Mouse (Mus musculus) hindbrain, embryonic 15.5 days (tissue): Measurements from ENCODE around the gene Baz2a. TPM values are rescaled to one million over a fixed set of nuclear protein-coding genes. Genes with fewer than 3 reads are reported as not detected.

Experiments
- ATAC-seq: fragments of 200-750 bp; cut with Nextera tagmentation; 2 replicates; pipeline ENCODE4 v1.8.0; 2017; ENCODE audit warnings: low read depth, moderate number of reproducible peaks, moderate TSS enrichment; ENCODE audit not compliant: low FRiP score
- H3K27ac ChIP-seq: fragments of 300-500 bp; sonication (generic); replicated peaks from 2 replicates; pipeline ENCODE4 v1.5.1; 2015; ENCODE audit warnings: mild to moderate bottlenecking, inconsistent platforms
- H3K27me3 ChIP-seq: fragments of 300-500 bp; sonication (generic); 2 replicates; pipeline ENCODE4 v1.6.1; 2015; ENCODE audit warnings: control low read depth, inconsistent platforms
- H3K36me3 ChIP-seq: fragments of 300-500 bp; sonication (generic); 2 replicates; pipeline ENCODE4 v1.6.1; 2015; ENCODE audit warnings: control low read depth, inconsistent platforms
- H3K4me1 ChIP-seq: fragments of 300-500 bp; sonication (generic); replicated peaks from 2 replicates; pipeline ENCODE4 v1.6.1; 2015; ENCODE audit warnings: control low read depth, inconsistent platforms
- H3K4me2 ChIP-seq: fragments of 300-500 bp; sonication (generic); 2 replicates; pipeline ENCODE4 v1.6.1; 2015; ENCODE audit warnings: moderate library complexity, mild to moderate bottlenecking, inconsistent platforms
- H3K4me3 ChIP-seq: fragments of 300-500 bp; sonication (generic); 2 replicates; pipeline ENCODE4 v1.5.1; 2015; ENCODE audit warnings: mild to moderate bottlenecking, inconsistent platforms
- H3K9ac ChIP-seq: fragments of 300-500 bp; sonication (generic); 2 replicates; pipeline ENCODE4 v1.6.1; 2015; ENCODE audit warnings: inconsistent platforms
- H3K9me3 ChIP-seq: fragments of 300-500 bp; sonication (generic); 2 replicates; pipeline ENCODE4 v1.6.1; 2016; ENCODE audit warnings: control low read depth, inconsistent platforms
- WGBS: fragments of 180-500 bp; shearing (Covaris S2); methylation state at CpG from one replicate; pipeline ENCODE4 v1.1.7; 2015; 5-methylcytosine and 5-hydroxymethylcytosine counted together
- polyA plus RNA-seq: library from polyadenylated mRNA; unstranded; fragments of >200 nt; fragmentation: Nextera tagmentation; extraction: Ambion mirVana; gene quantifications from 2 replicates; pipeline ENCODE4 v1.2.1, GENCODE M21; 2015

Gene Baz2a
- polyA plus RNA-seq, 1 experiment from 2014 or later, result 8.3 TPM

DNA sequence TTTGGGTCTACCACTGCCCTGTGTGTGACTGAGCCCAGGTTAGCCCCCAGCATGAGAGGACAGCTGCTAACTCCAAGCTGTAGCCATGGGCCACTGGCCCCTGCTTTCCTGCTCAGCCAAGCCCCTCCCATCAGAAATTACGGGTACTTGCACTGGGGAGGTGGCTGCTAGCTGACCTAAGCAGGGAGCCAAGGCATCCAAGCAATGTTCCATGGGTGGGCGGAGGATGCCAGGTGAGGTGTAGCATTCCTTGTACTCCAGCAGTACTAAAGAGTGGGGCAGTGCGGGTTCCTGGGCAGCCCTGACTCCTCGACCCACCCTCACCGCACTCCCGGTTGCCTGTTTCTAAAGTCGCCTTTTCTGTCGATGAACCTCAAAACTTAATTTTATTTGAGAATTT, 36.8 kb downstream of the Baz2a start:
- 90% methylated on average over 8 of the region's 8 CpGs for WGBS
- Histone ChIP-seq H3K9me3 (no peaks in the 10 kb centered on the region), H3K36me3 (peaks cover 56% of the 10 kb centered on the region), H3K4me3 (no peak overlapping the region), H3K27ac (no peak overlapping the region), H3K4me2 (no peak overlapping the region), H3K4me1 (0 out of 2 replicates have a peak, but pooled peaks cover 3% of the 10 kb centered on the region), H3K27me3 (no peaks in the 10 kb centered on the region), H3K9ac (no peak overlapping the region)
- no peak for ATAC-seq

DNA sequence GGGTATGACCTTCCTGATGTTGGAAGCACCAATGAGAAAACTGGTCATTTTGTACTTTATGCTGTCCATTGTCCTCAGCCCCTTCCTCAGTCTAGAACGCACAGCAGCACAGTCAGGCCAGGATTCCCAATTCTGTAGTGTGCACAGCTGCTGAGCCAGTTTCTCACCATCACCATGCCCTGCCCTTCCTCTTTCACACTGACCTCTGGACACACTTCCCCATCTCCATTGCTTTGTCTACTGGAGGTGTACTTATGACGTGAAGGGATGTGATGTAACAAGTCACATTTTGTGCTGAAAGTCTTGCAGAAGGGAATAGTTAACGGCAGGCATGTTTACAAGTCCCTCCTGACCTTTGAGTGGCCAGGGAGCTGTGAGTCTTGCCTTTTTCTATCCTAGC, 39.9 kb downstream of the Baz2a start:
- no peaks in the 10 kb centered on the region for H3K9me3 ChIP-seq
- WGBS, result 78% methylated on average over 3 of the region's 3 CpGs
- H3K27me3 ChIP-seq, result no peaks in the 10 kb centered on the region
- ATAC-seq, result no peak
- no peak overlapping the region for H3K27ac ChIP-seq
- H3K4me3 ChIP-seq, result no peak overlapping the region
- H3K9ac ChIP-seq, result no peak overlapping the region
- no peak overlapping the region for H3K4me2 ChIP-seq
- peaks cover 24% of the 10 kb centered on the region for H3K36me3 ChIP-seq
- peaks cover 11% of the 10 kb centered on the region; the same call in 1 of the 2 replicates for H3K4me1 ChIP-seq

DNA sequence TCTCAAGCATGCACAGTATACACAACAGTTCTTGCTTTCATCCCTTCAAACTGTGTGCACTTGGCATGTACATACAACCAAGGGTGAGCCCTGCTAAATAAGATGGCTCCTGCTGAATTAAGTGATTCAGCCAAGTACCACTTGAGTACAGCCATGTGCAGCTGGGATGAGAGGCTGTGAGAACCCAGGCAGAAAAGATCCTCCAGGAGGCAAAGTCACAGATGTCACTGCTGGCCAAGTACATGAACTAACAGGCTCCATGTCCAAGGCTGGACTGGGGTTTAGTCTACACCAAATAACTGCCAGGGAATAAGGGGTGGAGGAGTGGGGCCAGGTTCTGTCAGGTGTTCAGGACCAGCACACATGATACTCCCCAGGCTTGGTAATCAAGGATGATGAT, 40.4 kb downstream of the Baz2a start:
- no peaks in the 10 kb centered on the region for H3K27me3 ChIP-seq
- H3K9ac ChIP-seq, result no peak overlapping the region
- H3K9me3 ChIP-seq, result no peaks in the 10 kb centered on the region
- peaks cover 11% of the 10 kb centered on the region; the same call in 1 of the 2 replicates for H3K4me1 ChIP-seq
- no peak for ATAC-seq
- H3K4me2 ChIP-seq, result no peak overlapping the region
- H3K4me3 ChIP-seq, result no peak overlapping the region
- H3K36me3 ChIP-seq, result peaks cover 19% of the 10 kb centered on the region
- no peak overlapping the region for H3K27ac ChIP-seq

DNA sequence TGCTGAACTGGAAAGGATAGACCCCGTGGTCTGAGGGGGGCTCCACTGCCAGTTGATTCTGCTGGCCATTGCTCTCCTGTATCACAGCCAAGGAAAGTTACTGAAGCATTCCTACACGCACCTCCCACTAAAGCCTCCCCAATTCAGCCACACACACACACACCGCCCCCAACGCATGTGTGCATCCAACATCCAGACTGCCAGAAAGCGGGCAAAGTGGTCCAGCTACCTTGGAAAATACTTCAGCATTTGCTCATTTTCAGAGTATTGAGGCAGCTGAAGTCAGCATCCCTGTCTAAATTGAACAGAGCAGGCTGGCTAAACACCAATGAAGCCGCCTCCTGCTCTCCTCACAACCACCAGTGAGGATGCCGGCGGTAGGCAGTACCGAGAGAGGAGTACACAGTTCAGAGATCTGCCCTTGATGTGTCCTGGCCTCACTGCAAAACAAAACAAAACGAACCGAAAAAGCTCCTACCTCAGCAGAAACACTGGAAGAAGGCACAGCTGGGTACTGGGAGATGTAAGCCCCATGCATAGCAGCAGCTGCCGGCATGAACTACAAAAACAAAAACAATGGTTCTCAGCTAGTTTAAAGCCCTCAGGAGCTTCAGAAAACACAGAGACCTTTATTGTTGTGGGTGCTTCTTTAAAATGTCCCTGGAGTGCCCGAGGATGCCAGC, 42.4 kb downstream of the Baz2a start:
- WGBS, result 31% methylated on average over 13 of the region's 13 CpGs
- no peak for ATAC-seq

DNA sequence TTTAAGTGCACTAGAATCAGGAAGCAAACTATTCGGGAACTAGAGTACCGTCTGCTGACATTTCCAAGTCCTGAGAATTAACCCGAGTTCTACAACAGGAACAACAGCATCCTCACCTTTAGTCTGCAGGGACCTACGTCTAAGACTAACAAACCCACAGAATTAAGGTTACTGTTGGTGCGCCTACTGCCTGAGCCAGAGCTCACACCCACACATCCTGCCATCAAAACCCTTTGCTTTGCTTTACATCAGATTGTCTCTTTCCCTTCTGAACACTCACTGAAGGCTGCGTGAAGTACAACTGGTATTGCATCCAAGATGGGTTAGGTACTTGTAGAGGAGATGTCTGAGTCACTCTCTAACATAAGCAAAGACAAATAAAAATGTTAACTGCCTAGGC, 44.0 kb downstream of the Baz2a start:
- 95% methylated on average over 6 of the region's 6 CpGs for whole genome bisulfite sequencing
- Histone ChIP-seq H3K4me1 (peaks cover 11% of the 10 kb centered on the region; the same call in 1 of the 2 replicates), H3K27me3 (no peaks in the 10 kb centered on the region), H3K9me3 (no peaks in the 10 kb centered on the region), H3K4me3 (no peak overlapping the region), H3K27ac (no peak overlapping the region), H3K36me3 (no peaks in the 10 kb centered on the region), H3K4me2 (no peak overlapping the region), H3K9ac (no peak overlapping the region)
- no peak for ATAC-seq

More for the DNA sequence above, 42.4 kb downstream of the Baz2a start:
- peaks cover 11% of the 10 kb centered on the region; the same call in 1 of the 2 replicates for H3K4me1 ChIP-seq
- peaks cover 8% of the 10 kb centered on the region; the same call in 1 of the 2 replicates for H3K36me3 ChIP-seq
- H3K9ac ChIP-seq, result no peak overlapping the region
- H3K4me3 ChIP-seq, result no peak overlapping the region
- H3K27me3 ChIP-seq, result no peaks in the 10 kb centered on the region
- peak overlapping the region; percentile 23; the same call in 1 of the 2 replicates for H3K4me2 ChIP-seq
- H3K9me3 ChIP-seq, result no peaks in the 10 kb centered on the region
- H3K27ac ChIP-seq, result peak overlapping the region; percentile 23

DNA sequence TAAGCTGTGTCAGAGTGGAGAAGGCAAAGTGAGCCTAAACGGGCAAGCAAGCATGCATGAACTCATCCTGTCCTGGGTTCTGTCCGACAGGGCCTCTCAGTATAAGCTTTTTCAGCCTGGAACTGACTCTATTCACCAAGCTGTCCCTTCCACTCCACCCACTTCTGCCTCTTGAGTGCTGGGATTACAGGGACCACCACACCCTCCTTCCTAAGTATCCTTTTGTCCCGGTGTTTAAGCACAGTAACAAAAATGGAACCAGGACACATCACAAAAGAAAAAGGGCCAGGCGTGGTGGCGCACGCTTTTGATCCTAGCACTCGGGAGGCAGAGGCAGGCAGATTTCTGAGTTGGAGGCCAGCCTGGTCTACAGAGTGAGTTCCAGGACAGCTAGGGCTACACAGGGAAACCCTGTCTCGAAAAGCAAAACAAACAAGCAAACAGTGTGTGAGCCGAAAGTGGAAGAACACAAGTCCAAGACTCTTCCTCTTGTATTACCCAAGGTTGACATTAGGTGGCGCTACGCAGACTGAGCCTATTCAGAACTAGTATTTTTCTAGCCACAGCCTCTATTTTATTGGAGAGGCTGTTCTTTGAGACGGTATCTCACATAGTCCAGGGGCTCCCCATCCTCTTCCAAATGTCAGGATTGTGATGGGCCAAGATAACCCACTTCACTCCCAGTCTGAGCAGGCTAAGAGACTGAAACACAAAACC, 49.0 kb downstream of the Baz2a start:
- Histone ChIP-seq H3K27ac (no peak overlapping the region), H3K4me1 (no peaks in the 10 kb centered on the region), H3K4me3 (no peak overlapping the region), H3K27me3 (no peaks in the 10 kb centered on the region), H3K9me3 (no peaks in the 10 kb centered on the region), H3K9ac (no peak overlapping the region), H3K4me2 (no peak overlapping the region), H3K36me3 (no peaks in the 10 kb centered on the region)
- no peak for ATAC-seq
- WGBS, result 68% methylated on average over 12 of the region's 12 CpGs

DNA sequence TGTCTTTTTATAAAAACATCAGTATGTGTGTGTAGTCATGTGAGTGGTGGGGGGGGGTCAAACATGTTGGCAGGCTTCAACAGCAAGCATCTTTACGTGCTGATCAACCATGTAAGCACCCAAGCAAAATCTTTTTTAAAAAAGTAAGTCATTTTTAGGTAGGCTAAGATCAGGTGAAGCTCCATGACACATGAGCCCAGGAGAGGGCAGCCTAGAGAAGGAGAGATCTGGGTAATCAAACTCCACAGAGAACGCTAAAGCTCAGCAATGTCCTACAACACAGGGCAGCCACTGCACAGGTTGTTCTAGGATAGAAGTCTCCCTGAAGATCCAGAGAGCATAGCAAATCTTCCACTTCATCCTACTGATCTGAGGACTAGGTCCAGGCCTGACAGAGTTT, 50.8 kb downstream of the Baz2a start:
- H3K27me3 ChIP-seq, result no peaks in the 10 kb centered on the region
- H3K4me3 ChIP-seq, result no peak overlapping the region
- no peak overlapping the region for H3K9ac ChIP-seq
- H3K36me3 ChIP-seq, result no peaks in the 10 kb centered on the region
- H3K4me1 ChIP-seq, result no peaks in the 10 kb centered on the region
- H3K9me3 ChIP-seq, result no peaks in the 10 kb centered on the region
- WGBS, result 77% methylated on average over 2 of the region's 2 CpGs
- ATAC-seq, result no peak
- H3K27ac ChIP-seq, result no peak overlapping the region
- no peak overlapping the region for H3K4me2 ChIP-seq

DNA sequence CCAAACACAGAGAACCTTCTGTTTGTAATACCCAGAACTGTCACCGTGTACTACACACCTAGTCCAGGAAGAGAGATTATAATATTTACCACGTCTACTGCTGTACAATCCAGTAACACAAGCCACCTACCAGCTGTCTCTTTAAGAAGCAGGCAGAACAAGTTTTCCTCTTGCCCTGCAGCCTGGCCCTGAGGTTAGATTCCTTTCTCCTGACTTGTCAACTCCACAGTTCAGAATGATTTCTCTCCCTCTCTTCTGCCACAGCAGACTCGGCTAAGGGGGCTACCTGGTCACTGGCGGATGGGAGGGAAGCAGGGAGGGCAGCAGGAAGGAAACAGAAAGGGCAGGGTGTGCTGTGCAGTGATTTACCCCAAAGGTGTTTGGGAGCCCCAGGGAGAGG, 52.3 kb downstream of the Baz2a start:
- 85% methylated on average over 4 of the region's 4 CpGs for WGBS
- Histone ChIP-seq H3K9me3 (no peaks in the 10 kb centered on the region), H3K36me3 (no peaks in the 10 kb centered on the region), H3K9ac (no peak overlapping the region), H3K4me3 (no peak overlapping the region), H3K27me3 (no peaks in the 10 kb centered on the region), H3K27ac (no peak overlapping the region), H3K4me1 (no peaks in the 10 kb centered on the region), H3K4me2 (no peak overlapping the region)
- ATAC-seq, result no peak

DNA sequence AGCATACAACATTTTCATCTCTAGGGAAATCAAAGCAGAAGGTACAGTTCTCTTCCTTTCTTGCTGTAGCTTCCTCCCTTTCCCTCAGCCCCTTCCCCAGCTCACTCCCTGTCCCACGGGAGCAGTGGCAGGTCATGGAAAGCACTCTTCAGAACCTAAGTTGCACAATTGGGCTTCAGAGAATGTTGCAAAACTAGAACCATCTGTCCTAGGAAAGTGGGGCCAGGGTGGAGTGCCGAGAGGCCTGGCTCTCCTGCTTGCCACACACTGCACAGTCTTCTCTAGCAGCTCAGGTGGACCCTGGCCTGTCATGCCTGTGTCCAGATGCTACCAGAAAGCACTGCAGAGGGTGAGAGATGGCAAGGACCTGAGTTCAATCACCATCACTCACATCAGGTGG, 53.6 kb downstream of the Baz2a start:
- H3K4me1 ChIP-seq, result no peaks in the 10 kb centered on the region
- no peaks in the 10 kb centered on the region for H3K27me3 ChIP-seq
- H3K4me3 ChIP-seq, result no peak overlapping the region
- ATAC-seq, result no peak
- 80% methylated on average over 2 of the region's 2 CpGs for WGBS
- H3K9me3 ChIP-seq, result no peaks in the 10 kb centered on the region
- no peak overlapping the region for H3K9ac ChIP-seq
- H3K36me3 ChIP-seq, result no peaks in the 10 kb centered on the region
- no peak overlapping the region for H3K27ac ChIP-seq
- no peak overlapping the region for H3K4me2 ChIP-seq

DNA sequence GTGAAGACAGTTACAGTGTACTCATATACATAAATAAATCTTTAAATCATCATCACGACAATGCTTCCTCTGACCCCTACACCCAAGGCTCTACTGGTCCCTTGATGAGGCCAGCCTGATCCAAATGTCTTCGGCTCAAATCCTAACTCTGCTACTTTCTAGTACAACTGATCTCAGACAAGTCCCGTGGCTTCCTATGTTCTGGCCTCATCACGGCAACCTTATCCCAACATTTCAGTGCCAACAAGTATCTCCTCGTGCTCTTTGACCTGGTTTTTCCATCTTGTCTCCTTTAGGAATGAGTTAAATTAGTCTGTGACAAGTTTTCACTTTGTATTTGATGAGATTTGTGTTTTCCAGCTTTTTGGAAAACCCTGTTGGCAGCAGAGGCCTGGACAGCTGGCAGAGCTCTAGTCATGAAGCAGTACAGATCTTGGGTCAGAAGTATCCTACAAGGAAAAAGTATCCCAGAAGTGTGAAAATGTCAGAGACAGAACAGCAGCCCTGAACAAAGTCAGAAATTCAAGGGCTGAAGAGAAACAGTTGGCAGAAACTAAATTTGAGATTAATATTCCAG, 57.5 kb downstream of the Baz2a start:
- Histone ChIP-seq H3K9me3 (no peaks in the 10 kb centered on the region), H3K4me1 (no peaks in the 10 kb centered on the region), H3K27ac (no peak overlapping the region), H3K27me3 (no peaks in the 10 kb centered on the region), H3K36me3 (no peaks in the 10 kb centered on the region), H3K4me3 (no peak overlapping the region), H3K9ac (no peak overlapping the region), H3K4me2 (no peak overlapping the region)
- no peak for ATAC-seq
- 94% methylated on average over 5 of the region's 5 CpGs for WGBS

DNA sequence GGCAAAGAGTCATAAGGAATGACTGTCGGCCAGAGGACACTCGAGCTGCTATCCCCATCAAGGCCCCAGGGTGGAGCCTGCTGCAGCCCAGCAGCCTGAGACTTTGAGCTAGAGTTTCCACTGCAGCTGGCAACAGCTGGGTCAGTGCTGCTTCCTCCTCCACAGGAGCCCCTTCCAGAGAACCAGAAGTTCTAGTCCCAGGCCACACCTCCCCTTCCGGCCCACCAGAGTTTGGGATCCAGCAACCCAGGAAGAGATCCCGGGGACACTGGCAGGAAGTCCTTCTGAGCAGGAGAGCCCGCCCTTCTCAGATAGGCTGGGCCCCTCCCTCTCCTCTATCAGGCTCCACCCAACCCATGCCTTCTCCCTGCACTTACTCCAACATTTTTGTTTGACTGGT, 58.2 kb downstream of the Baz2a start:
- Histone ChIP-seq H3K36me3 (no peaks in the 10 kb centered on the region), H3K27me3 (no peaks in the 10 kb centered on the region), H3K4me1 (no peaks in the 10 kb centered on the region), H3K9me3 (no peaks in the 10 kb centered on the region), H3K9ac (no peak overlapping the region), H3K27ac (no peak overlapping the region), H3K4me2 (no peak overlapping the region), H3K4me3 (no peak overlapping the region)
- WGBS, result 8% methylated on average over 5 of the region's 5 CpGs
- ATAC-seq, result peak; percentile 71; the same call in 1 of the 2 replicates

DNA sequence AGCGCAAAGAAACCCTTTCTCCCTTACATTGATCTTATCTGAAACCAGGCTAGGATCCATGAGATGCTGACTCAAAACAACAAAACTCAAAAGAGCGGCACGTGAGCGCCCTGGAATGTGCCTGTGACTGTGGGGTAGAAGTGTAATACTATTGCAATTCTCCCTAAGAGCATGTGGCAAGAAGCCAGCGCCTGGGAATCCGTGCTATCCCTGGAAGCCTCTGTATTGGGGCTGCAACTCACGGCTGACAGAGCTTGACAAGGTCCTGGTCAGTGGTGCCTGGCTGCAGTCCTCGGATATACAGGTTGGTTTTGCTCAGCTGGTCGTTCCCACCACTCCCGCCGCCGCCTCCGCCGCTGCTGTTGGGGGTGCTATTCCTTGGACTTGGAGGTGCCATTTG, 59.6 kb downstream of the Baz2a start:
- no peak overlapping the region for H3K4me2 ChIP-seq
- ATAC-seq, result no peak
- WGBS, result 81% methylated on average over 14 of the region's 14 CpGs
- no peaks in the 10 kb centered on the region for H3K4me1 ChIP-seq
- no peak overlapping the region for H3K4me3 ChIP-seq
- H3K36me3 ChIP-seq, result no peaks in the 10 kb centered on the region
- H3K9ac ChIP-seq, result no peak overlapping the region
- H3K27me3 ChIP-seq, result no peaks in the 10 kb centered on the region
- no peak overlapping the region for H3K27ac ChIP-seq
- H3K9me3 ChIP-seq, result no peaks in the 10 kb centered on the region
